Mouse (Mus musculus) lung, embryonic 14.5 days (tissue): ENCODE measurements at regions not wholly inside any gene's neighbourhood (a gene's known extent, or its start where the extent isn't known, plus 50 kb on each side); places are given as distances from the start of the nearest gene placed in this dataset.
"Not testable (repeated sequence)": the region's sequence is repeated elsewhere in the genome, so short reads cannot be mapped to it uniquely, and the experiment has no call there.

Experiments used
- ATAC-seq: fragments of 200-750 bp; cut with Nextera tagmentation; 2 replicates; pipeline ENCODE4 v1.8.0; 2017; ENCODE audit warnings: mild to moderate bottlenecking, moderate TSS enrichment, moderate library complexity; ENCODE audit not compliant: insufficient read depth
- DNase-seq: peaks from one replicate; pipeline ENCODE4 v3.0.0-alpha.2; 2015
- H3K27ac ChIP-seq: fragments of 300-500 bp; sonication (generic); 2 replicates; pipeline ENCODE4 v1.5.1; 2014; ENCODE audit warnings: low read depth, mild to moderate bottlenecking, moderate library complexity
- H3K27me3 ChIP-seq: fragments of 300-500 bp; sonication (generic); 2 replicates; pipeline ENCODE4 v1.6.1; 2014; ENCODE audit warnings: low read length, control low read depth; ENCODE audit not compliant: insufficient read depth
- H3K36me3 ChIP-seq: fragments of 300-500 bp; sonication (generic); 2 replicates; pipeline ENCODE4 v1.6.1; 2014; ENCODE audit warnings: control low read depth; ENCODE audit not compliant: insufficient read depth
- H3K4me1 ChIP-seq: fragments of 300-500 bp; sonication (generic); 2 replicates; pipeline ENCODE4 v1.6.1; 2014; ENCODE audit warnings: antibody characterized with exemption, control low read depth; ENCODE audit not compliant: insufficient read depth
- H3K4me2 ChIP-seq: fragments of 300-500 bp; sonication (generic); 2 replicates; pipeline ENCODE4 v1.6.1; 2014; ENCODE audit warnings: mild to moderate bottlenecking
- H3K4me3 ChIP-seq: fragments of 300-500 bp; sonication (generic); 2 replicates; pipeline ENCODE4 v1.5.1; 2014; ENCODE audit warnings: low read depth, low read length
- H3K9ac ChIP-seq: fragments of 300-500 bp; sonication (generic); 2 replicates; pipeline ENCODE4 v1.6.1; 2014
- H3K9me3 ChIP-seq: fragments of 300-500 bp; sonication (generic); 2 replicates; pipeline ENCODE4 v1.6.1; 2016; ENCODE audit warnings: low read depth, low read length, control low read depth
- CTCF ChIP-seq: IDR thresholded peaks from 2 replicates; pipeline ENCODE4 v1.5.1; 2016; ENCODE audit warnings: antibody characterized with exemption, low read depth
- WGBS: fragments of 180-500 bp; shearing (Covaris S2); extraction: QIAGEN DNeasy Blood & Tissue Kit; methylation state at CpG from one replicate; pipeline ENCODE4 v1.1.7; 2014; 5-methylcytosine and 5-hydroxymethylcytosine counted together

DNA sequence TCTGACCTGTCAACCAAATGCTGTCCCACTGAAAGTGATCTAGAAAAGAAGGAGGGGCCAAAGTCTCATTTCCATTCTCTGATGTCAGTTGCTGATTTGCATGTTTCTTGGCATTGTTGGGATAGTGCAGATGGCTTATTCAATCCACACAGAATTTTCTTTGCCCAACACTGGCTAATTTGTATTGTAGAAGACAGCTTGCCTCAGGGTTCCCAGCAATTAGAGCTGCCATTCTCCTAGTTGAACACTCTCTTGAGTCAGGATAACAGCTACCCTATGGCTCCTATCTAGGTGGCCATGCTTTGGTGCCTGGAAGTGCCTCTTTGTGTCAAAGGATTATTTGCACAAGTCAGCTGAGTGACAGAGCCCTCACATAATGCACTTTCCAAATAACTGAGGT is 569.0 kb downstream of the Lrriq3 start:
- DNase-seq, result no peak
- no peaks in the 10 kb centered on the region for H3K27me3 ChIP-seq
- H3K9me3 ChIP-seq, result no peaks in the 10 kb centered on the region
- no peak for ATAC-seq
- no peak overlapping the region for H3K4me2 ChIP-seq
- TF ChIP-seq CTCF, result no peak
- no peaks in the 10 kb centered on the region for H3K36me3 ChIP-seq
- no peak overlapping the region for H3K9ac ChIP-seq
- no peak overlapping the region for H3K27ac ChIP-seq
- H3K4me1 ChIP-seq, result no peaks in the 10 kb centered on the region
- no peak overlapping the region for H3K4me3 ChIP-seq

DNA sequence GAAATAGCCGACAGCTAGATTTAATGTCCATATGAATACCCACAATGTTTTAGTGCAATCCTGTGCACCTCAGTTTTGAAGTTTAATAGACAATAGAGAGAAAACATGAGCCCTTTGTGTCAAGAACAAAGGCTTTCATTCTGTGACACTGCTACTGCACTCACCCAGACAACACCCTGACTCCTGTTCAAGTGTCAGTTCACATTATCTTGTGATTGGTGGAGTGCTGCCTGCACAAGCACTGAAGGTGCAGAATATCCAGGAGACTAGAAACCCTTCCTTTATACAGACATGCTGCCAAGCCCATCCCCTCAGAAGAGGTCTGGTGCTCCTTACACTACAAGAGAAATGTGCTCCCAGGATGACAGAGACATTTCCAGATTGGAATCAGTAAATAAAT is 579.3 kb downstream of the Lrriq3 start:
- no peaks in the 10 kb centered on the region for H3K9me3 ChIP-seq
- no peaks in the 10 kb centered on the region for H3K4me1 ChIP-seq
- no peak overlapping the region for H3K27ac ChIP-seq
- no peak for ATAC-seq
- WGBS, result 81% methylated on average over 1 of the region's 1 CpGs
- no peak for TF ChIP-seq CTCF
- H3K4me3 ChIP-seq, result no peak overlapping the region
- no peaks in the 10 kb centered on the region for H3K27me3 ChIP-seq
- no peaks in the 10 kb centered on the region for H3K36me3 ChIP-seq
- no peak for DNase-seq
- H3K9ac ChIP-seq, result no peak overlapping the region
- H3K4me2 ChIP-seq, result no peak overlapping the region

GRCm38 (mm10) chr3:155680200-155680599 is 587.0 kb downstream of the Lrriq3 start:
- Histone ChIP-seq H3K9me3 (no peaks in the 10 kb centered on the region), H3K27me3 (no peaks in the 10 kb centered on the region), H3K4me1 (no peaks in the 10 kb centered on the region), H3K27ac (no peak overlapping the region), H3K9ac (no peak overlapping the region), H3K4me3 (no peak overlapping the region), H3K36me3 (no peaks in the 10 kb centered on the region), H3K4me2 (no peak overlapping the region)
- no peak for DNase-seq
- 77% methylated on average over 4 of the region's 4 CpGs for WGBS
- TF ChIP-seq CTCF, result no peak
- no peak for ATAC-seq

- H3K27me3 ChIP-seq, result no peaks in the 10 kb centered on the region
- no peak for TF ChIP-seq CTCF
- no peaks in the 10 kb centered on the region for H3K4me1 ChIP-seq
- no peaks in the 10 kb centered on the region for H3K36me3 ChIP-seq
- DNase-seq, result no peak
- no peak overlapping the region for H3K27ac ChIP-seq
- ATAC-seq, result no peak
- H3K4me3 ChIP-seq, result no peak overlapping the region
- H3K9ac ChIP-seq, result no peak overlapping the region
- WGBS, result 38% methylated on average over 8 of the region's 8 CpGs
- no peak overlapping the region for H3K4me2 ChIP-seq
- no peaks in the 10 kb centered on the region for H3K9me3 ChIP-seq
Measured at GRCm38 (mm10) chr3:155682921-155683813, 589.9 kb downstream of the Lrriq3 start.

DNA sequence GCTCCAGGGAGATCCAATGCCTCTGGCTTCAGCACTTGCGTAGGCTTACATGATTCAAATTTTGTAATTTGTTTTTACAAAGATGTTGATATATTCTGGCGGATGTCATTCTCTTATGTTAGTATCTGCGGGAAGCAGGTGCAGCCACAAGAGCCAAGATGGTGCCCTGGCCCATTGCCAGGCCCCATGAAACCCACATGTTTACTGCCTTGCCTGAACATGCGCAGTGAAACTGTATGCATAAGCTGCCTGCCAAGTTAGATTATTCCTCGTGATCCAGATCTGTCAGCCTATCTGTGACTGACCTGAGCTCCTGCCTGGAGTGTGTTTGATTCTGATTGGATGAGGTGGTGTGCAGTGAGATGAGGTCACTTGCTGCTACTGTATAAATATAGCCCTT is 595.1 kb downstream of the Lrriq3 start:
- WGBS, result 63% methylated on average over 5 of the region's 5 CpGs
- no peak overlapping the region for H3K4me2 ChIP-seq
- TF ChIP-seq CTCF, result no peak

DNA sequence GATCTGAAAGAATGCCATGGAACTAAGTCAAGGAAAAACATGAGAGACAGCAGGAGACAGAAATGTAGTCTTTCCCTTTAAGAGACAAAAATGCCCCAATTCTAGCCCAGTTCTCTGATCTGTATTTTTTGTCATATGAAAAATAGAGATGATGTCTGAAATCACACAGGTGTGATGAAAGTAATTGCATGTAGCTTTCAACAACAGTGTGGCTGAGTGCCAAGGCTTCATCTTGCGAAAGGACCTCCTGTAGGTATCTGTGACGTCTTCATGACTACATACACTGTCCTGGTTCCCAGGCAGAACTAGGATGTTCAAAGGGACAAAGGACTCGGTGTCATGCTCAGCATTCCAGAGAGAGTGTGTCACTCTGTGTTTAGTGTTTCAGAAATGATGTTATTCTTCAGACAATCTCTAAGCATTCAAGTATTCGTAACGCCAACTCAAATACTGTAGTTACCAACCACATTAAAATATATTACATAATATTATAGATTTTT is 629.8 kb downstream of the Lrriq3 start:
- Histone ChIP-seq H3K27ac (no peak overlapping the region), H3K36me3 (no peaks in the 10 kb centered on the region), H3K4me3 (no peak overlapping the region), H3K4me1 (no peaks in the 10 kb centered on the region), H3K9ac (no peak overlapping the region), H3K9me3 (no peaks in the 10 kb centered on the region), H3K27me3 (no peaks in the 10 kb centered on the region), H3K4me2 (no peak overlapping the region)
- TF ChIP-seq CTCF, result no peak
- ATAC-seq, result no peak
- DNase-seq, result no peak
- WGBS, result 69% methylated on average over 5 of the region's 5 CpGs

More for the DNA sequence above, 595.1 kb downstream of the Lrriq3 start:
- H3K9ac ChIP-seq, result no peak overlapping the region
- ATAC-seq (no peak), DNase-seq (no peak)
- no peaks in the 10 kb centered on the region for H3K27me3 ChIP-seq
- H3K4me1 ChIP-seq, result no peaks in the 10 kb centered on the region
- no peaks in the 10 kb centered on the region for H3K36me3 ChIP-seq
- no peaks in the 10 kb centered on the region for H3K9me3 ChIP-seq
- no peak overlapping the region for H3K27ac ChIP-seq
- H3K4me3 ChIP-seq, result no peak overlapping the region

DNA sequence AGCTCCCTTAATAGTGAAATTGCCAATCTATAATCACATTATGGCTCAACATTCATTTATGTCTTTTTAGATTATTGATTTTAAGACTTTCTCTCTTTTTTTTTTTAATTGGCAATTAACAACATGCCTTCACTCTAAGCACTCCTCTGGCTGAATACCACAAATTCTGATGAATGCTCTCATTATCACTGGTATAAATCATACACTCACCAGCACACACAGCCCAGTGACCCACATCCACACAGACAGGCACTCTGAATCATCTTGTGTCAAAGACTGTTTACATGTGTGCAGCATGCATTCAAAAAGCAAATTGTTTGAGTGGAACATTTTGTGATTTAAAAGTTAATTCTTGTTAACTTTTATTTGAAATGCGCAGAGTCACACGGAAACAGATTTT is 649.2 kb downstream of the Lrriq3 start:
- no peak overlapping the region for H3K27ac ChIP-seq
- H3K9ac ChIP-seq, result no peak overlapping the region
- no peaks in the 10 kb centered on the region for H3K4me1 ChIP-seq
- no peaks in the 10 kb centered on the region for H3K36me3 ChIP-seq
- no peaks in the 10 kb centered on the region for H3K27me3 ChIP-seq
- no peaks in the 10 kb centered on the region for H3K9me3 ChIP-seq
- no peak overlapping the region for H3K4me2 ChIP-seq
- DNase-seq, result no peak
- H3K4me3 ChIP-seq, result no peak overlapping the region
- ATAC-seq, result no peak
- no peak for TF ChIP-seq CTCF
- WGBS, result 89% methylated on average over 2 of the region's 2 CpGs

GRCm38 (mm10) chr3:155746601-155747000 is 653.4 kb downstream of the Lrriq3 start:
- not testable (repeated sequence) for H3K4me2 ChIP-seq, H3K9ac ChIP-seq, H3K36me3 ChIP-seq, DNase-seq, H3K9me3 ChIP-seq, H3K27ac ChIP-seq, ATAC-seq, H3K27me3 ChIP-seq, H3K4me1 ChIP-seq, H3K4me3 ChIP-seq
- WGBS, result 15% methylated on average over 1 of the region's 1 CpGs
